Mouse (Mus musculus) liver, postnatal 0 days (tissue): Measurements from ENCODE around the gene Shroom1.

Experiments used
- CTCF ChIP-seq: sonication (generic); IDR thresholded peaks from 2 replicates; pipeline ENCODE4 v1.5.1; 2016; ENCODE audit warnings: antibody characterized with exemption, low read depth
- EP300 ChIP-seq: IDR thresholded peaks from 2 replicates; pipeline ENCODE4 v1.6.1; 2016; ENCODE audit warnings: antibody characterized with exemption, low read depth, mild to moderate bottlenecking

GRCm38 (mm10) chr11:53433057-53433456 lies 23.9 kb upstream of the Shroom1 start:
- TF ChIP-seq CTCF (no peak), EP300 (peak; percentile 61; the same call in 1 of the 2 replicates)
